Mouse (Mus musculus) limb, embryonic 11.5 days (tissue): ENCODE results near the gene Pik3r5. TPM values are rescaled to one million over a fixed set of nuclear protein-coding genes. Genes with fewer than 3 reads are reported as not detected.

Source experiments
- ATAC-seq: fragments of 200-750 bp; cut with Nextera tagmentation; 2 replicates; pipeline ENCODE4 v1.8.0; 2017; ENCODE audit warnings: low read depth; ENCODE audit not compliant: insufficient number of reproducible peaks, low FRiP score, low TSS enrichment
- DNase-seq: peaks from one replicate; pipeline ENCODE4 v3.0.0-alpha.2; 2015; ENCODE audit warnings: low spot score
- H3K27ac ChIP-seq: fragments of 300-500 bp; sonication (generic); replicated peaks from 2 replicates; pipeline ENCODE4 v1.5.1; 2014; ENCODE audit warnings: low read depth, mild to moderate bottlenecking, low read length
- H3K27me3 ChIP-seq: fragments of 300-500 bp; sonication (generic); 2 replicates; pipeline ENCODE4 v1.6.1; 2014; ENCODE audit warnings: mild to moderate bottlenecking, low read length, mixed read lengths; ENCODE audit not compliant: control insufficient read depth, insufficient read depth
- H3K36me3 ChIP-seq: fragments of 300-500 bp; sonication (generic); 2 replicates; pipeline ENCODE4 v1.6.1; 2014; ENCODE audit warnings: mild to moderate bottlenecking, low read length, moderate library complexity, mixed read lengths; ENCODE audit not compliant: control insufficient read depth, insufficient read depth
- H3K4me1 ChIP-seq: fragments of 300-500 bp; sonication (generic); 2 replicates; pipeline ENCODE4 v1.6.1; 2014; ENCODE audit warnings: low read length, mixed read lengths; ENCODE audit not compliant: control insufficient read depth, insufficient read depth
- H3K4me2 ChIP-seq: fragments of 300-500 bp; sonication (generic); 2 replicates; pipeline ENCODE4 v1.6.1; 2014; ENCODE audit warnings: low read depth, mild to moderate bottlenecking, moderate library complexity; ENCODE audit not compliant: severe bottlenecking
- H3K4me3 ChIP-seq: fragments of 300-500 bp; sonication (generic); 2 replicates; pipeline ENCODE4 v1.5.1; 2014; ENCODE audit warnings: low read depth, low read length
- H3K9ac ChIP-seq: fragments of 300-500 bp; sonication (generic); 2 replicates; pipeline ENCODE4 v1.6.1; 2014; ENCODE audit warnings: mild to moderate bottlenecking, low read length
- H3K9me3 ChIP-seq: fragments of 300-500 bp; sonication (generic); 2 replicates; pipeline ENCODE4 v1.6.1; 2016; ENCODE audit warnings: low read length; ENCODE audit not compliant: control insufficient read depth
- WGBS: fragments of 180-500 bp; shearing (Covaris S2); extraction: QIAGEN DNeasy Blood & Tissue Kit; methylation state at CpG from one replicate; pipeline ENCODE4 v1.1.7; 2014; 5-methylcytosine and 5-hydroxymethylcytosine counted together
- polyA plus RNA-seq: library from polyadenylated mRNA; unstranded; fragments of >200 nt; fragmentation: Nextera tagmentation; extraction: Ambion mirVana; gene quantifications from 2 replicates; pipeline ENCODE4 v1.2.1, GENCODE M21; 2014

Gene Pik3r5
- polyA plus RNA-seq, 1 experiment from 2014 or later, result 1.2 TPM

DNA sequence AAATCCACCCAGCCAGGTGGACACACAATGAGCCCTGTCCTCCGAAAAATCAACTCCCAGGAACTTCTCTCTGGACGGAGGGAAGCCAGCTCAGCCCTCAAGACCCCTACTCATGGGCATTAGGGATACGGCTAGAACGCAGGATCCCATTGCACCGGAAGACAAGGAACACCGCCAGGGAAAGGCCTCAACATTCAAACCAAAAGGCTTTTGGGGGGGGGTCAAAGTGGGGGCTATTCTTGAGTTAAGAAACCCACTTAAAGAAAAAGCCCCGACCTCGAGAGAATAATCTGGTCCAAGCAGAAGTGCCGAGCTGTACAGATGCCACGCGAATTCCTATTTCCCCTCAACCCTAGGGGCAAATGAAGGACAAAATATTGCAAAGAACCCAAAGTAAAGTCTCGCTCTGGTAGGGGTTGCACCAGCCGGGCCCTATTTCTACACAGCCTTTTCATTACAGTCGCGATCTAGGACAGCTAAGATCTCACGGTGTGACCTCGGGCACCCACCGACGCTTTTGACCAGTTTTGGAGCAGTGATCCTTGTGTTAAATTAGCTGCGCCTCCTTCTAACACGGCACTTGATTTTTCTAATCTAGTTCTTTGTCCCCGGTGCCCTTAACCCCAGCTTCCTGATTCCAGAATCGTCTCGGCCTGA, 32.9 kb upstream of the Pik3r5 start:
- 8% methylated on average over 24 of the region's 24 CpGs for WGBS
- peaks cover 13% of the 10 kb centered on the region; the same call in 1 of the 2 replicates for H3K4me1 ChIP-seq
- H3K9me3 ChIP-seq, result no peaks in the 10 kb centered on the region
- H3K9ac ChIP-seq, result no peak overlapping the region
- H3K27me3 ChIP-seq, result peaks cover 72% of the 10 kb centered on the region
- no peaks in the 10 kb centered on the region for H3K36me3 ChIP-seq
- ATAC-seq, result no peak
- DNase-seq, result no peak
- no peak overlapping the region for H3K27ac ChIP-seq
- H3K4me3 ChIP-seq, result peak overlapping the region; percentile 48
- H3K4me2 ChIP-seq, result peak overlapping the region; percentile 95

DNA sequence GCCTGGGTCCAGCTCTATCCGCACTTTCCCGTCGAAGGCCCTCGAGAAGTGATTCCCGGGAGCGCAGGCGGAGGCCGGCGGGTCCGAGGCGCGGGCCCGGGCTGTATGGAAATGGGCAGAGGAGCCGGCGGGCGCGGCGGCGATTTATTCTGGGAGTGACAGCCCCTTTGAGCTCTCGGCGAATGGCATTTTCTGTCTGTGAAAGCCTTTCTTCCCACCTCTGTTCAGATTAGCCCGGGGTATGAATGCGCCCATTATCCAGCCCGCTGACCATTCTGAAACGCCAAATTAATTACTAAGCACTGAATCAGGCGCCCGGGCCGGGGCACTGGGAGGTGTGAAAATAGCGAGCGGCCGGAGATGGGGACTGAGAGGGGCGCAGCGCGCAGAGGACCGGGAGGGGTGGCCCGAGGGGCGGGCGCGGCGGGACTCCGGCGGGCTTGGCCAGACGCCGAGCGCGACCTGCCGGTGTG, 32.3 kb upstream of the Pik3r5 start:
- H3K4me3 ChIP-seq, result peak overlapping the region; percentile 48
- no peaks in the 10 kb centered on the region for H3K9me3 ChIP-seq
- DNase-seq (peak; percentile 66), ATAC-seq (peak; percentile 39; the same call in 1 of the 2 replicates)
- no peak overlapping the region for H3K27ac ChIP-seq
- H3K36me3 ChIP-seq, result no peaks in the 10 kb centered on the region
- peaks cover 13% of the 10 kb centered on the region; the same call in 1 of the 2 replicates for H3K4me1 ChIP-seq
- peak overlapping the region; percentile 95 for H3K4me2 ChIP-seq
- peaks cover 67% of the 10 kb centered on the region for H3K27me3 ChIP-seq
- H3K9ac ChIP-seq, result peak overlapping the region; percentile 40; the same call in 1 of the 2 replicates
- WGBS, result 1% methylated on average over 44 of the region's 47 CpGs

DNA sequence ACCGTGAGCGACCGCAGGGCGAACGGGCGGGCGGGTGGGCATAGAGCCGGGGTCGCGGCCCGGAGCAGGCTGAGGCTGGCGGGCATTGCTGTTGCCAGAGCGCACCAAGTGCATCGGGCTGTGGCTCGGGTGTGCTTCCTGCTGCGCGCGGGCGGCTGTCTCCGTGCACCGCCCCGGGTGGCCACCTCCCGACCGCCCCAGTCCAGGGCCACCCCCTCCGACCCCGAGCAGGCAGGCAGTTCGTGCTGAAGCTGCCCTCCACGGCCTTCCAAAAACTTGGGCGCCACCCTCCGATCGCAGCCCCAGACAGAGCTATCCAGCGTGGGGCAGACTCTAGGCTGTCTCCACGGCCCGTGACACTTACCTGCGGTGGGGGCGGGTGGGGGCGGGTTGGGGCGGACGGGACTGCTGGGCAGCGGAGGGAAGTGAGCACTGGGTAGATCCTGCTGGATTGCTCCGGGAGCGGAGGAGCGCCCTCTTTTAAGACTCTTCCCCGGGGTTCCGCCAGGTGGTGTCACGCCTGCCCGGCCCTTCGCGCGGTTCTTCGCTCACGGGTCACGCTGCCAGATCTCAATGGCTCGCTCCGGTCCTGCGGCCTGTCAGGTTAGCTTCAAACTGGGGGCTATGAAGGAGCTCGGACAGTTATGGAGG, 31.8 kb upstream of the Pik3r5 start:
- WGBS, result under 1% methylated on average over 50 of the region's 57 CpGs
- peak; percentile 77 for ATAC-seq
- Histone ChIP-seq H3K9me3 (no peaks in the 10 kb centered on the region), H3K27me3 (peaks cover 61% of the 10 kb centered on the region), H3K4me1 (peaks cover 13% of the 10 kb centered on the region; the same call in 1 of the 2 replicates), H3K27ac (no peak overlapping the region), H3K4me2 (peak overlapping the region; percentile 95), H3K4me3 (peak overlapping the region; percentile 48), H3K9ac (peak overlapping the region; percentile 40; the same call in 1 of the 2 replicates), H3K36me3 (no peaks in the 10 kb centered on the region)
- peak; percentile 76 for DNase-seq

DNA sequence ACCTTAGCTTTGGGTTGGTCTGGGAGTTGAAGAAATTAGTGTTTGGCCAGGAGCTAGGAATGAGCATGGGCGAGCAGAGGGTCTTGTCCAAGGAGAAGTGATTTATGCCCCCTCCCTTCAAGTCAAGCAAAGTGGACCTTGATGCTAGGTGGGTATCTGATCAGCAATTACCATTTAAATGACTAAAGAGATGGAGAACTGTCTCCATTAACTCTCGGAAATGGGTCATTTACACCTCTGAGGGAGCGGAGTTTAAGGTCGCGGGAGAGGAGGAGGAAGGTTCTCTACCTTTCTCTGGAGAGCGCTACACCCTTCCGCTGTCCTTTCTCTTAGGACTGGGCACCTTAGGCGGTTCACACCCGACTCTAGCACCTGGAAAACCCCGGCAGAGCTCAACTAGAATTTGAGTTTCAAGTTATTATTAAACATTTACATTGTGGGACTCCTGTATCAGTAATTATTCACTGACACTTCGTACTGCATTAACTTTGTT, 31.1 kb upstream of the Pik3r5 start, which contains the start of gene Ntn1:
Gene Ntn1 (minus strand): TSS at position 97 of the 493 bp plus-strand sequence.
- Histone ChIP-seq H3K27ac (no peak within 1 kb of the TSS), H3K27me3 (peaks cover 56% of the 10 kb centered on the region), H3K4me3 (peak within 1 kb of the TSS; percentile 48), H3K4me1 (peaks cover 13% of the 10 kb centered on the region; the same call in 1 of the 2 replicates), H3K9ac (peak within 1 kb of the TSS; percentile 40; the same call in 1 of the 2 replicates), H3K36me3 (no peaks in the 10 kb centered on the region), H3K4me2 (peak within 1 kb of the TSS; percentile 95), H3K9me3 (no peaks in the 10 kb centered on the region)
- WGBS, result 3% methylated on average over 11 of the region's 11 CpGs
- ATAC-seq (no peak), DNase-seq (no peak)

DNA sequence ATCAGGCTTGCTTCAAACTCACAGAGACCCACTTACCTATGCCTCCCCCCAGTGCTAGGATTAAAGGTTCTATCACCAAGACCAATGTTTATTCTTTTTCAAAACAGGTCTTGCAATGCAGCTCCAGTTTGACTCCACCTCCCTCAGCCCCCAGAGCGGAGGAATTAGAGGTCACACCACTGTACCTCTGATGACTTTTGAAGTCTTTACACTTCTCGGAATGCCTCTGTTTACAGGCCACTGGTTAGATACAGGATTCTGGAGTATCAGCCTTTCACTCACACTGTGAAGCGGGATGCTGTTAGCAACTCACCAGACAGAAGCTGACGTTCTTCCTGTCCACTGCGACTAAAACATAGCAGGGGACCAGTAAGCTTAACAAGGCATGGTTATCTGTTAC, 30.5 kb upstream of the Pik3r5 start:
- ATAC-seq, result no peak
- WGBS, result 12% methylated on average over 5 of the region's 5 CpGs
- Histone ChIP-seq H3K4me3 (no peak overlapping the region), H3K4me2 (no peak overlapping the region), H3K36me3 (no peaks in the 10 kb centered on the region), H3K9me3 (no peaks in the 10 kb centered on the region), H3K9ac (no peak overlapping the region), H3K27me3 (peaks cover 53% of the 10 kb centered on the region), H3K27ac (no peak overlapping the region), H3K4me1 (peaks cover 13% of the 10 kb centered on the region; the same call in 1 of the 2 replicates)
- no peak for DNase-seq

DNA sequence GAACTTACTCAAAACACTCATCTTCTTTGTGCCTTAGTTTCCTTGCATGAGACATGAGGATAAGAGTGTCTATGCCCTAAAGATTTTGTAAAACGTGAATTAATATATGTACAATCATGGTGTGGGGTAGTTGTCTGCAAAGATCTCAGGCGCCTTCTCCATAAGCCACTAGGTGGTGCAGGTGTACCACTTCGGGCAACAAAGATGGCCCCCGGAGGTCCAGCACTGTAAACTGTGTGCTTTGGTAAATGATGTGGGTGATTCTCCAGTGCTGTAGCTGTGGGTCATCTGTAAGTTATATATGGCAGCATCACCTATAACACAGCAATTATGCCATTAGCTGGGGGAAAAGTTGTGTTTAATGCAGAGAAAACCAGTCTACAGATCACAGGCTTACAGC, 27.7 kb upstream of the Pik3r5 start:
- WGBS, result 58% methylated on average over 4 of the region's 4 CpGs
- DNase-seq (no peak), ATAC-seq (no peak)
- Histone ChIP-seq H3K27ac (no peak overlapping the region), H3K9ac (no peak overlapping the region), H3K4me1 (peaks cover 13% of the 10 kb centered on the region; the same call in 1 of the 2 replicates), H3K9me3 (no peaks in the 10 kb centered on the region), H3K4me3 (no peak overlapping the region), H3K4me2 (no peak overlapping the region), H3K36me3 (no peaks in the 10 kb centered on the region), H3K27me3 (peaks cover 29% of the 10 kb centered on the region)

DNA sequence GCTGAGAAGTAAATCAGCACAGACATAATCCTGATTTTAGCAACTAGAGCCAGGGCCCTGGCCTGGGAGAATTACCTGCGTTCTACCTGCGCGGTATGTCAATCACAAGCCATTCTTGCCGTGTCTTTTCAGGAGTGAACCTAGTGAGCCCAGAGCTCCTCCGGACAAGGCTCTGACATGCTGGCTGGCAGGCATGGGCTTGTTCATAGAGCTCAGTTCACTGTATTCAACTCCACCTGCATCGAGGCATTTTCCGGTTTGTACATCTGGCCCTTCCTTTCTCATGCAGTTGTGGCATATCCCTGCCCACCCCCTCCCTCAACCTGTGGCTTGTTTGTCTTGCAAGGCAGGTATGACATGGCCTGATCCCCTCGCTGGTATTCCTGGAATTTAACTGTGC, 26.3 kb upstream of the Pik3r5 start:
- no peak for ATAC-seq
- H3K9ac ChIP-seq, result no peak overlapping the region
- H3K27me3 ChIP-seq, result peaks cover 15% of the 10 kb centered on the region
- H3K4me1 ChIP-seq, result peaks cover 3% of the 10 kb centered on the region; the same call in 1 of the 2 replicates
- no peaks in the 10 kb centered on the region for H3K9me3 ChIP-seq
- WGBS, result 89% methylated on average over 8 of the region's 8 CpGs
- H3K4me2 ChIP-seq, result no peak overlapping the region
- DNase-seq, result no peak
- H3K4me3 ChIP-seq, result no peak overlapping the region
- H3K27ac ChIP-seq, result no peak overlapping the region
- H3K36me3 ChIP-seq, result no peaks in the 10 kb centered on the region

DNA sequence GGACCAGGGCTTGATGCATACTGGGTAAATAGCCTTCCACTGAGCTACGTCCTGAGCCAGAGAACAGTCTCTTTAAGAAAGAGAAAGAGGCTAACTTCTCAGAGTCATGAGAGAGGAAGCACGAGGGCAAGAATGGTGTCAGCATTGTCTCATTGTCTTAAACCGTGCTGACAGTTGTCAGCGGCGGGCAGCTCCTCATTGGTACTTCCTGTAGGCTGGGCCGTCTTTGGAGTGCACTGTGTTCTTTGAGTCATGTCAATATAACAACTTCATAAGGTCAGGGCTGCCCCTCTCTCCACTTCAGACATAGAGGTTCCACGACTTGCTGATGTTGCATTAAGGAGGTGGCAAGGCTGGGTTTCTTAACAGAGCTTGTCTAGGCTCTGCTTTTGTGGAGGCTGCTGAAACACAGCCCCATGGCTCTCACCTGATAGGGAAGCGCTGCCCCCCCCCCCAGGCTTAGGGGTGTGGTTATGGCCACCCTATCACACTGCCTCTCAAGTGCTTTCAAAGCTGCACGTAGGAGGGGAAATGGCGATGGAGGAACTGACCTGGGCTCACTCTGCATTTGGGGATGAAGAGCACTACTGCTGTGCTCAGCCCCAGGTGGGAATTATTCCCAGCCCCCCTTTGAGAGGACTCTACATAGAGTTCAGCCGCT, 24.5 kb upstream of the Pik3r5 start:
- Histone ChIP-seq H3K27me3 (no peaks in the 10 kb centered on the region; the same call in 1 of the 2 replicates), H3K4me2 (no peak overlapping the region), H3K9ac (no peak overlapping the region), H3K4me1 (no peaks in the 10 kb centered on the region), H3K36me3 (no peaks in the 10 kb centered on the region), H3K9me3 (no peaks in the 10 kb centered on the region), H3K4me3 (no peak overlapping the region), H3K27ac (no peak overlapping the region)
- ATAC-seq, result 0 out of 2 replicates have a peak, but pooled peaks have one; percentile 26
- peak; percentile 20 for DNase-seq
- 64% methylated on average over 11 of the region's 11 CpGs for WGBS
